Mouse (Mus musculus) heart, adult 18-20 months (tissue): ENCODE results near the gene Adgrg6. TPM values are rescaled to one million over a fixed set of nuclear protein-coding genes. Genes with fewer than 3 reads are reported as not detected.

Experiments
- DNase-seq, 2 experiments: peaks; one replicate each; pipeline ENCODE4 v3.0.0; 2021 to 2022; ENCODE audit warnings: mixed read lengths in 1 of 2
- total RNA-seq, 2 experiments: library from RNA; stranded (reverse); gene quantifications; 2 replicates each; pipeline ENCODE4 v1.2.3; 2021

Gene Adgrg6
- total RNA-seq, 2 experiments from 2014 or later: 2.9 to 3.5 TPM

DNA sequence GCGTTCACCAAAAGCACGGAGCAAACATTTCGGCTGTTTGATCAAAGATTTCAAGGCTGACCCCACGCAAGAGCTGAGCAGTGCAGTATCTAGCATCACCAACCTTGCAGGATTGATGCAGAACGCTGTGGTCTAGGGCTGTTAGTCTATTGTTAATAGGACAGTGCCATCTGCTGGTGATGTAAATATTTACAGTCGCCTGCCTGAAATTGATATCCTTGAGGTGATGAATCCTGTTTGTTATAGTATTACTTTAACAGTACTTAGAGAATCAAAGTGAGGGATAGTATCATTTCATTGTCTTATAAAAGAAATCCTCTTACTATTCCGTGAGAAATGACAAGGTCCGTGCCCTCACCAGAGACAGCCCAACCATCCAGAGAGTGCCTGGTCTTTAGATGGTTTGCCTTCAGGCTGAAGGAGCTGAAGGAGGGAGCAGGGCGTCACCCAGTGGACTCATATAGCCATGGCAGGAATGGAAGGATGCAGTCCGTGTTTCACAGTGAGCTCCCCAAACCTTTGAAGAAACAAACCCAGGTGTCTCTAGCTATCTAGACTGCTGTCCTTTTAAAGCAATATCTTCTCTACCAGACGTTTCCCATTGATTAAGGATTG, 154.3 kb downstream of the Adgrg6 start:
- DNase-seq: peak; percentile 39 to 78

DNA sequence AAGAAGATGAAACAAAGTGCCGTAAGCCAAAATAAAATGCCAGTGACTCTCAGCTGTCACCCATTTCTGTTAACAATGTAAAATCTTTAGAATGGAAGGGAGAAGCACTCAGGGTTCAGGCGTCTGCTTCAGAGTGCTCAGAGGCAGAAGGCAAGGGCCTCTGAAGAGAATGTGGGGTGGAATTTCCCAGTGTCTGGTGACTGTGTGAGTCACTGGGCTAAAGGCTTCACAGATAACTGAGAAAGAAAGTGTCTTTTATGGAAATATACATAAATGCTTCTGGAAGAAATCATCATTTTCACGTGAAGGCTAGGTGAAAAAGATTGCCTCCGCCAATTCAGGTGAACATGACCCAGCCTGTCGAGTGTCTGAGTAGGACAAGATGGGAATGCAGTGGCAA, 159.9 kb downstream of the Adgrg6 start:
- no peak for DNase-seq

DNA sequence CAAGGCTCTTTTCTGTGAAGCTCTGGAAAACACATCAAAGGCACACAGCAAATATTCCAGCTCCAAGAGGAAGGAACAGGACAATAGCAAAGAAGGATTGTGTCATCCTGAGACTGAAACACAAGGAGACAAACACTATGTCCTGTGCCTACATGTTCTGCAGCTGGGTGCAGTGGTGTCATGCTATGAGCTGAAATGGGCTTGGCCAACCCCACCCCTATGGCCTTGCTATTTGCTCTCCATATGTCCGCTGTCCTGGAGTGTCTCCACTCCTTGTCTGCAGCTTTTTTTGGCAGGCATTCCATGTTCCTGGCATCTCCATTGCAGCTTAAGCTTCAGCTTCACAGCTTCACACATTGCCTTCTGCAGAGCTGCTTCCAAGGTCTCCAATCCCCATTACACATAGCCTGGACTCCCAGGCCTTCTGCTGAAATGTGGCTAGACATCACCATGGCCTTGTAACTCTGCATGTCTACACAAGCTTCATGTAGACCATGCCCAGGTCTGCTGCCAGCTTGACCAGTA, 180.3 kb downstream of the Adgrg6 start:
- DNase-seq: peak; percentile 54 to 63

GRCm38 (mm10) chr10:14363226-14363625, 182.2 kb downstream of the Adgrg6 start:
- peak in 1 of 2 experiments; percentile 5 for DNase-seq

DNA sequence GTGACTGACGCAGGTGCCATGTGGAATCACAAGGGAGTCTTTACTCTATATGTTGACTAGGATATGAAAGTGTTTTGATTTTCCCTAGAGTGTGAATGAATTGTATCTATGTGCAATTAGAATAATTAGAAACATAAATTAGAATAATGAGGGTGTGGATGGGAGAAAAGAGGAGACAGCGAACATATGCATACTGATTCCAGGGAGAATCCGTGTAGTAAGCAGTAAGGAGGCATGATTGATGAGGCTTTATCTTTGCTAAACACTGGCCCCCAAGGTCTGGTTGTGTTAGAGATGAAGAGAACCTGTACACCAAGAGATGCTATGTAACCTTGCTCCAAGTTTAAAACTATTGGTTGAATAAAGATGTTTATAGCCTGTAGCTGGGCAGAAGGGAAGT, 187.2 kb downstream of the Adgrg6 start:
- DNase-seq: no peak

Other genes starting within 250 kb of the Adgrg6 start
- gene Vta1, start 159.9 kb upstream of the Adgrg6 start, total RNA-seq: 10 to 100 TPM; 27.2 to 30.8 TPM
- not detected for gene Nmbr, start 159.9 kb upstream of the Adgrg6 start, total RNA-seq
- gene Gje1, start 172.6 kb upstream of the Adgrg6 start, total RNA-seq: not detected